Comparison of ENCODE assay signal across 8 mouse cellular contexts in the genomic region with DNA sequence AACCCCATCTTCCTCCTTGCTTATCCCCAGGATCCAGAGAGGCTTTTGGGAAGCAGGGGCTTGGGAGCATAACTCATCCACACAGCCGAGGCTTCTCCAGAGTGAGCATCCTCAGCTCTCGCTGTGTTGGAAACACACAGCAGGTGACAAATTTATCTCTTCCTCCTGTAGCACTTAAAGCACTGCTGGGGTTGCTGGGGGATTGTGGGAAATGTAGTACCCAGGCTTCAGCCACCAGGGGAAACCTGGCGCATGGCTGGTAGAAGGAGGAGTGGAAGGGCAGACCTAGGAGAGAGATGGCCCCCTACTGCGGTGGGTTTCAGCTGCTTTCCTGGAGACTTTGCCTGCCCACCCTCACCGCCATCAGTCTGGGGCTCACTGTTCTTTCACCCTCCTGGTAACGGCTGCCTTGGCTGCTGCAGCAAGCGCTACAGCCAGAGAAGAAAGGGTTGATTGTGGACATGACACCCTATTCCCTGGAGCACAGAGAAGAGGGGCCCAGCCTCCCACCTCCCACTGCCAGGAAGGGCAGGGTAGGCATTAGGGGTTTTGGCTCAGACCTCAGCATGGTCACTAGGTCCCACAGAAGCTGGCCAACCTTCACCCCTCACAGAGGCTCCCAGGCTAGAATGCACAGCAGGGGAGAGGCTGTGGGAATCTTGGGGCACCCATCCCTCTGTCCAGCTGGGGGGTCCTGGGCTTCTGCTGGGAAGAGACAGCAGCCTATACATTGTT. TPM values are rescaled to one million over a fixed set of nuclear protein-coding genes. Genes with fewer than 3 reads are reported as not detected.
DNase-seq lines count a peak whose midpoint lies in the region; ATAC-seq and TF ChIP-seq lines count a peak whose summit lies in the region.

No protein-coding gene starts in this region.

- intact Hi-C loops in left cerebral cortex, postnatal 10 days (cut with DNase I) = no loop called here

- peak; percentile 48 to 57 for DNase-seq in left cerebral cortex, adult 18-20 months (ENCODE audit: low spot score in 2 of 2)
- no peak for DNase-seq in left cerebral cortex, postnatal 10 days (ENCODE audit: extremely low spot score in 1 of 2, low spot score in 2 of 2)
- DNase-seq in embryo, embryonic 11 days = peak; percentile 60
- DNase-seq in hindbrain, postnatal 0 days (ENCODE audit: low spot score) = peak; percentile 73
- DNase-seq in cerebellum, adult 11 months = no peak
- no peak for DNase-seq in cerebellum, postnatal 25 days
- DNase-seq in kidney, adult 18-20 months = no peak

- 24% methylated on average over 7 of the region's 7 CpGs for WGBS in hindbrain, postnatal 0 days
- 10% methylated on average over 6 of the region's 7 CpGs for WGBS in neural tube, embryonic 14.5 days

- no peak overlapping the region for H3K4me3 ChIP-seq in hindbrain, postnatal 0 days (ENCODE audit: low read length)
- no peak overlapping the region for H3K4me3 ChIP-seq in neural tube, embryonic 14.5 days (ENCODE audit: low read depth, low read length)

- H3K9ac ChIP-seq in hindbrain, postnatal 0 days (replicated peaks; ENCODE audit: low read length) = 0 out of 2 replicates have a peak overlapping the region, but pooled peaks have one; percentile 31
- H3K9ac ChIP-seq in neural tube, embryonic 14.5 days (replicated peaks; ENCODE audit: low read depth, low read length) = no peak overlapping the region

- no peaks in the 10 kb centered on the region for H3K36me3 ChIP-seq in hindbrain, postnatal 0 days (ENCODE audit: insufficient read depth, low read length)
- no peaks in the 10 kb centered on the region for H3K36me3 ChIP-seq in neural tube, embryonic 14.5 days (ENCODE audit: control insufficient read depth, insufficient read depth, low read length)

- H3K27ac ChIP-seq in hindbrain, postnatal 0 days = no peak overlapping the region
- no peak overlapping the region for H3K27ac ChIP-seq in neural tube, embryonic 14.5 days (ENCODE audit: low read depth, low read length)

- ATAC-seq in hindbrain, postnatal 0 days = peak; percentile 73
- ATAC-seq in neural tube, embryonic 14.5 days (ENCODE audit: low read depth) = peak; percentile 81

- H3K4me2 ChIP-seq in hindbrain, postnatal 0 days (ENCODE audit: low read depth, low read length) = 0 out of 2 replicates have a peak overlapping the region, but pooled peaks have one; percentile 6
- H3K4me2 ChIP-seq in neural tube, embryonic 14.5 days (ENCODE audit: low read depth, low read length) = peak overlapping the region; percentile 12; the same call in 1 of the 2 replicates

- 0 out of 2 replicates have a peak, but pooled peaks cover 9% of the 10 kb centered on the region for H3K4me1 ChIP-seq in hindbrain, postnatal 0 days (ENCODE audit: insufficient read depth, low read length)
- peaks cover 6% of the 10 kb centered on the region for H3K4me1 ChIP-seq in neural tube, embryonic 14.5 days (ENCODE audit: control insufficient read depth, insufficient read depth, low read length)

- peak; percentile 71 for TF ChIP-seq CTCF in hindbrain, postnatal 0 days (IDR thresholded peaks at IDR 0.05; ENCODE audit: low read depth)

- no peaks in the 10 kb centered on the region for H3K27me3 ChIP-seq in hindbrain, postnatal 0 days (ENCODE audit: insufficient read depth, low read length)
- H3K27me3 ChIP-seq in neural tube, embryonic 14.5 days (ENCODE audit: control insufficient read depth, insufficient read depth, low read length) = no peaks in the 10 kb centered on the region

- no peaks in the 10 kb centered on the region for H3K9me3 ChIP-seq in hindbrain, postnatal 0 days (ENCODE audit: low read length)
- no peaks in the 10 kb centered on the region for H3K9me3 ChIP-seq in neural tube, embryonic 14.5 days (ENCODE audit: control insufficient read depth, low read length)

RNA-seq across cellular contexts. Expression of gene Prelp, which starts 3.1 kb away (rescaled TPM):
- total RNA-seq in left cerebral cortex, adult 18-20 months (2021) = 10 to 100 TPM; 12.1 to 13.1 TPM
- total RNA-seq in left cerebral cortex, postnatal 10 days (2021) = 1 to 10 TPM; 2.4 to 2.9 TPM
- 6.1 and 9.1 TPM in 2 replicates for total RNA-seq in hindbrain, postnatal 0 days (2014; rRNA removed)
- 7.1 and 8.0 TPM in 2 replicates for polyA plus RNA-seq in hindbrain, postnatal 0 days (2015; fragmentation: Nextera tagmentation; extraction: Ambion mirVana)
- polyA plus RNA-seq in neural tube, embryonic 14.5 days (2014; fragmentation: Nextera tagmentation; extraction: Ambion mirVana) = 8.0 and 10.2 TPM in 2 replicates

RNA-seq across cellular contexts. Expression of gene Optc, which starts 16.5 kb away (rescaled TPM):
- total RNA-seq in left cerebral cortex, adult 18-20 months (2021) = 1 to 10 TPM in 1 of 2 experiments, under 1 TPM in 1; 0.75 to 1.6 TPM
- 1 to 10 TPM; 2.0 to 2.1 TPM for total RNA-seq in left cerebral cortex, postnatal 10 days (2021)
- 8.5 and 10.4 TPM in 2 replicates for total RNA-seq in hindbrain, postnatal 0 days (2014; rRNA removed)
- 3.7 and 4.6 TPM in 2 replicates for polyA plus RNA-seq in hindbrain, postnatal 0 days (2015; fragmentation: Nextera tagmentation; extraction: Ambion mirVana)
- 1.7 and 2.9 TPM in 2 replicates for polyA plus RNA-seq in neural tube, embryonic 14.5 days (2014; fragmentation: Nextera tagmentation; extraction: Ambion mirVana)

Comparison
In these comparisons a context has a peak if more than half of its experiments do, and no peak if none do; other contexts are left out.
1. DNase-seq: peak in left cerebral cortex, adult 18-20 months (2 of 2), embryo, embryonic 11 days (single experiment) and hindbrain, postnatal 0 days (single experiment); none in left cerebral cortex, postnatal 10 days (0 of 2), cerebellum, adult 11 months (single experiment), cerebellum, postnatal 25 days (0 of 2) and kidney, adult 18-20 months (single experiment).